Mouse (Mus musculus): Measurements from ENCODE around the gene Stradb.
A peak's percentile ranks its signal among the peaks of the same experiment; 100 is the strongest.
"Not testable (repeated sequence)": the region's sequence is repeated elsewhere in the genome, so short reads cannot be mapped to it uniquely, and the experiment has no call there.

Stradb gene

DNA sequence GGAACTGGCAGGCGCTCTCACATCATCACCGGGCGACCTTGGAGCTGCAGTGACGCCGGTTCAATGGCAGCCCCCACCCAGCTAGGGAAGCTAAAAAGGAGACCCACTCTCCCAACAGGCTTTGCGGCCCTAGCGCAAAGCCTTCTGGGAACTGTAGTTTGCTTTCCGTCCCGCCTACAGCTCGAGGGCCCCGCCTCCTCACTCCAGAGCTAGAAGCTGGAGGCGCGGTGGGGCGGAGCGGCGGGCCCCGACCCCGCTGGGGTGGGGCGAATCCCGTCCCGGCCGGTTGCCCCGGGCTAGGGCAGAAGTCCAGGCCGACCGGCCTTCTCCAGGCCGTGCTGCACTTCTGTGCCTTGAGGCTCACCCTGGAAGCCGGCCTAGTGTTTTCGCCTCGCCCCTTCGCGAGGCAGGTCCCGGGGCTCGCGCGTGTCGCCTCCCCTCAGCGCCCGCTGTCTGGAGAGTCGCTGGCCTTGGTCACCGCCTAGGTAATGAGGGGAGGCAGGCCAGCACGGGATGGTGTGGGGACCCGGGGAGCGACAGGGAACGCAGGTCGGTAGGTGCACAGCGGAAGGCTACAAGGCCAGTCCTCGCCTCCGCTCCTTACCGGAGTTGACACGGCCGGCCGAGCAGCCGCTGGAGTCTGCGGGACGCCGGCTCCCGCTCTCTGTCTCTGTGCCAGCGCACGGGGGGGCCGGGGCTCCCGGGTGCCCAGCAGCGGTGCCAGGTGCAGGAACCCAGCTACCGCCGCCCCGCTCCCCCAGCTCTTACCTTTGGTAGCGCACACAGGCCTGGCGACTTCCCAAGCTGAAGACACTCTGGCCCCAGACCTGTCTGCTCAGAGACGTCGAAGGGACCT, at the start of gene Stradb, which contains the start of gene Trak2:
Gene Stradb, plus strand, starts transcription at position 157 of the 856 bp plus-strand sequence.
Gene Trak2, minus strand, starts transcription at position 65 of the 856 bp plus-strand sequence.
- peak; percentile 85 for DNase-seq (ENCODE audit: low spot score)

DNA sequence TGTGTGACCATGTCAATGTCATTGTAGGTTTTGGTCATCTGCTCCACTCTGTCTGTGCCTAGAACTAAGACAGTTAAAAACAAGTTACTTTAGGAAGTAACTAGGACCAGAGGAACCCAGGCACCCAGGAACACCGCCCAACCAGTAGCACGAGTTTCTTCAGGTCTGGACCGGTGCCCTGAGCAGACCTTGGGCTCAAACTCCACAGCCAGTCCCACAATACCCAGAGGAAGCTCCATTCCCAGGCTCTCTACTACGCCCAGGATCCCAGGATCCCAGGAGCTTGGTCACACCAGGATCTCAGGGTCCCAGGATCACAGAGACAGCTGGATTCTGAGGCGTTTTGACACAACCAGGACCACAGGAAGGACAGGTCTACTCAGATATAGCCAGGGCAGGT, 46.7 kb upstream of the Stradb start:
- DNase-seq (ENCODE audit: low spot score): no peak

DNA sequence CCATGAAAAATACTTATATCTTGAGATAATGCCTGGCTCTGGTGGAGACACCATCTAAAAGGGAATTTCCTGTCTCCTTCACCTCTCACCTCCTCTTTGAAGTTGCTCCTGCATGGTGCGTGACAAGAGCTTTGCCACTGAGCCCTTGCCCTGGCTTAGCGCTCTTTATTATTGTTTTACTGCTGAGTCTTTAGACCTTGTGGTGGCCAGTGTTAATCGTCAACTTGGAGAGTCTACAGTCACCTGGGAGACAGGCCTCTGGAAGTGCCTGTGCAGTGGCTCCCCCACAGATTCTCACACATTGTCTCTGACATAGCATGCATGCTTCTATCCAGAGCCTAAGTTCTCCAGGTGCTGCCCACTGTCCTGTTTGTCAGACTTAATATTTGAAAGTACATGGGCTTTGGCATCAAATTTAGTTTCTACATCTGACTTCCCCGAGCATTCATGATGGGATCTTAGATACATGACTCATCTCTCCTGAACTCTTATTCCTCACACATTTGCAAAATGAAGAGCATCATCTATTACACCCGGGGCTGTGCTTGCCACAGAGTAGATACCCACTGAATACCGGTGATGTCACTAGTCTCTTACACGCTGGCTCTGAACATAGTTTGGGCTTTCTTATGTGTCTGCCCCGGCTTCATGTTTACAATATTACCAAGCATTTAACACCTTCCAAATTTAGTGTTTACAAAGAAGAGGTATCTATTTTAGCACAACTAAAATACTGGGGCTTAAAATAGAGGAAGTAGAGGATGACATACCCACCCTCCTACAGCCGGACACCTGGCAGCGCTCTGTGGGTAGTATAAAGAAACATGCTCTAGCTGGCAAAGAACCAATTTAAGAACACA, 36.3 kb upstream of the Stradb start:
- DNase-seq (ENCODE audit: low spot score): no peak

DNA sequence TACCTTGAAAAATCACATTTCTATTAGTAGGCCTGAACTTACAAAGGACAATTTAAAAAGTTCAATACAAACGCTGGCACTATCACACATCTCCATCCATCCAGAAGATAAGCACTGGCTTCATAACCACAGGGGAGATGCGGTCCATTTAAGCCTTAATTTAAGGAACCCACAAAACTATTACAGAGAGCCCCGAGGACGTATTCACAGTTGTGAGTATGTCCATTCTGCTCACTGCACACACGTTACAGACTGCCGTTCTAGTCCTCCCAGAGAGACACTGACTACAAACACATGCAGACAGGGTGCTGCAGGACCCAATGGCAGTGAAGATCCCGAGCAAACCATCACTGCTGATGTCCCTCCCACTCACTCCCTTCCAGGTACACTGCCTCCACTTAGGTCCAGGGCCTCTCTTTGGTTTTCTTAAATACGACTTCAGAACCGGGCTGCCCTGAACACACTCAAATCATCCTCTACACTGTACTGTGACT, 35.7 kb upstream of the Stradb start:
- no peak for DNase-seq (ENCODE audit: low spot score)

DNA sequence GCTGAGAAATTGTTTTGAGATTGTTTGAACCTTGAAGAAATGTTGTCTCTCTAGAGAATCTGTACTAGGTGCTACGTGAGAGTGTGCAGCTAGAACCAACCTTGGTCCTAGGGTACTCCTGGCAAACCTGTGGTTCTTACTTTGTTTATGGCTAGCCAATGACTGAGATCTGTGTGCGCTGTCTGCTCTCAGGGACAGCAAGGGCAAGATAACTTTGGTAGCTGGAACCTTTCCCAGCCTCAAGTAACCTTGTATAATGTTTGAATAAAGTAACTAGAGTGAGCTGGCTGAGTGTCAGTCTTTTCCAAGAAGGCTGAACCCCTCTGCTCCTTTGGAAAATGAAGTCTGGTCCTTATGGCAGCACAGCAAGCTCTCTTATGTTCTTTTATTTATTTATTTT, 27.8 kb upstream of the Stradb start:
- DNase-seq (ENCODE audit: low spot score): no peak

DNA sequence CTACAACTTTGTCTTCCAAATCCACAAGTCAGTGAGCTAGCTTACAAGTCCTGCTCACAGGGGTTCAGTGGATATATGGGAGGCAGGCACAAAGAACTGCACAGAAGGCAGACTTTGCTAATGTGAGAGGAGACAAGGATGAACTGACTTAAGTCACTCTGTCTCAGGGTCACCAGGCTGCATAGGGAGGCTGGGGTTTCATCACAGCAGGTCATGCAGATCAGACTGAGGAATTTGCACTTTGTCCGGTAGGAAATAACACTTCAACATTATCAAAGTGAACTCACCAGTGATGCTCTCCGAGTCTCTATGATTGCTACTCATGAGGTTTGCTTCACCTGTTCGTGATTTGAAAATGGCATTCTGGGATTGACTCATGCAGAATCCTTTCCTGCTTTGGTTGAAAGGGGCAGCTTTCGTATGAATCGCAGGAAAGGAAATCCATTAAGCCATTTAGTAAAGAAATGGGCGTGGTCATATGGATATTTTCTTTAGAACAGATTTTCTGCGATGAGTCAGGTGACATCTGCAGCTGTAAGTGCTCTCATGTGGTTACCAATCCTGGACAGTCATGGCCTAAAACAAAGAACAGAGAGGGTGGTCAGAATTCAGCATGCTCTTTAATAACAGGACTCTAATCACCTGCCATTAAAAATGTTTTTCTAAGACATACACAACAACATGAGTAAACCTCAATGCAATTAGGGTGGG, 27.2 kb upstream of the Stradb start:
- no peak for DNase-seq (ENCODE audit: low spot score)

DNA sequence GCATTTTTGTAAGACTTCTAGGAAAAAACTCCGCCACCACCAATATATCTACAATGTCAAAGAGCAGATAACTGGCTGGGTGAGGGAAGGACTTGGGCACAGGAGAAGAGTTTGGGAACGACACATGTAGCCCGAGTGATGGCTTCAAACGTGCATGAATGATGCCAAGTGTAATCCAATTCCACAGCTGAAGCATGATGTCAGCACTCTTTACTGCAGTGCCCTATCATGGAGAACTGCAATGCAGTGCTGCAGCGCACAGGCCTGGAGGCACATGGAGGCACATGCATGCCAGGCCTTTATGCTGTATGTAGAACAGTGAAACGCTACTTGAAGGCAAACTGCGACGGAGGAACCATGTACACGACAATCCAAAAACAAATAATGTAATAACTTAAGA, 26.6 kb upstream of the Stradb start:
- DNase-seq (ENCODE audit: low spot score): no peak

DNA sequence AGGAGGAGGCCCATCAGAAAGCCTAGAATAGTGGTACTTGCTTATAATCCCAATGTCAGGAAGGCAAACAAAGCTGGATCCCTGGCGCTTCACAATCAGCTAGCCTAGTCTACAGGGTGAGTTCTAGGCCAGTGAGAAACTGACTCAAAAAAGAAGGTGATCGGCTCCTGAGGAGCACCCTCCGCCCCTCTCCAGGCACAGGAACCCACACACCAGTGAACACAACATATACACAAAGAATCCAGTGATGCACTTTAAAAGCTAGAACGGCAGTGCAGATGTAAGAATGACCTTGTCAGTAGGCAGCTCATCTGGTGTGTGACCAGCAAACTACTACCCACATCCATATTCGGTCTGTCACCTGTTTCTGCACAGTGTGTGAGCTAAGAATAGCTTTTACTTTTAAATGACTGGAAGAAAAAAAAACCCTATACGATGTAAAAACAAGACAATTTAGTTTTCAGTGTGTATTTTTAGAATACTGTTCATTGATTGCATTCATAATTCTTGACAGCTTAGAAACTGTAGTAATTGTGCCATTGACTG, 23.7 kb upstream of the Stradb start:
- DNase-seq (ENCODE audit: low spot score): no peak

DNA sequence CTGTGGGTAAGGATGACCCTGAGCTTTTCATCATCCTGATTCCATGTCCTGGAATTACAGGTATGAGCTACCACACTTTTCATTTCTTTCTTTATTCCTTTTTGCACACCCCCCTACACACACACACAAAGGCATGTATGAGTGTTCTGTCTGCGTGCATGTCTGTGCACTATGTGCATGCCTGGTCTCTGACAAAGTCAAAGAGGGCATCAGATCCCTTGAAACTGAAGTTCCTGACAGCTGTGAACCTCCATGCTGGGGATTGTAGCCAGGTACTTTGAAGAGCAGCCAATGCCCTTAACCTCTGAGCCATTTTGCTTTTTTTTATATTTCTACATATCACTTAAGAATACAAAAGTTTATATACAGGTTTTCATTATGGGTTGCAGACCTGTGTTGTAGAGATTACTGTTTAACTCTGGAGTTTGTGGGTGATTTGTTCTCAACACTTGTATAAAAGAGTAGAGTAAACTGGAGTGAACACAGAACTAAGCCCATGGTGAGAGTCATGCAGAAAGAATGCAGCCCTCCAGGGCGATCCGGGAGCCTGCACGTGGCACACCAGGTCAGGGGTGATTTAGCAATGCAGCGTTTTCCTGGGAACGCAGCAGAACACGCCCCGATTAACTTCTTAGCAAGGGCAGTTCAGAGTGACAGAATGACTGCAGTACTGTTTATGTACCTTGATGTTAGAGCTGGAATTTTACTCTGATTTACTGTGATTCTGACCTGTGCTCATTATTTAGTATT, 22.2 kb upstream of the Stradb start:
- peak; percentile 38 for DNase-seq (ENCODE audit: low spot score)

DNA sequence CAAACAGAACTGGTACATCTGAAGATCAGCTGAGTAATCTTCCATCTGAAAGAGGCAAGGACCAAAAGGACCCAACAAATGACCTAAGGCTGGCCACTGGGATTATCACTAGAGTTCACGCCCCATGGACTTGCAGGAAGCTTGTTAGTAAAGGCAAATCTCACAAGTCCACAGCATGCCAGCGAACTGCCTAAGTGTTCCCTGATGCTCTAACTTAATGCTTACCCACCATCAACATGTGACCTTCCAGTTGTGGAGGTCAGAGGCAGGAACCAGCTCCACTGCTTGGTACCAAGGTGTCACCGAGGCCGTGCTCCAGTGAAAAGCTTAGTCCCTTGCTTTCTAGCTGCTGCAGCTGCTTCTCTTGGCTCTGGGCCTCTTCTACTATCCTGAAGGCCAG, 21.5 kb upstream of the Stradb start:
- no peak for DNase-seq (ENCODE audit: low spot score)

DNA sequence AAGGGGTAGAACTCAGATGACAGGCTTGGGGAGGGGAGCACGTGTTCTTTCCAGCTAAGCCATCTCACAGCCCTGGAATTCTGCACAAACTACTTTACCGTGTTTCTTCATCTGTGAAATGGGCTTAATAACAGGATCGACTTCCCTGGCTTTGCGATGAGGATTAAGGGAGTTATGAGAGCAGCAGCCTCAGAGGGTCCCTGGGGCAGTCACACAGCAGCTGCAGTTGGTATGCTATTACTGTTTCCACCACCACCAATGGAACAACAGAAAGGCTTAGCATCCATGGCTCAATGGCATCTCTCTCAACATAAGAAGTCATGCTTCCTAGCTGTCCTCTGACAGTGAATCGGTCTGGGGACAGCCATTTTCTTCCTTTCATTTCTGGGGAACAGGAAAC, 20.8 kb upstream of the Stradb start:
- DNase-seq (ENCODE audit: low spot score): no peak

DNA sequence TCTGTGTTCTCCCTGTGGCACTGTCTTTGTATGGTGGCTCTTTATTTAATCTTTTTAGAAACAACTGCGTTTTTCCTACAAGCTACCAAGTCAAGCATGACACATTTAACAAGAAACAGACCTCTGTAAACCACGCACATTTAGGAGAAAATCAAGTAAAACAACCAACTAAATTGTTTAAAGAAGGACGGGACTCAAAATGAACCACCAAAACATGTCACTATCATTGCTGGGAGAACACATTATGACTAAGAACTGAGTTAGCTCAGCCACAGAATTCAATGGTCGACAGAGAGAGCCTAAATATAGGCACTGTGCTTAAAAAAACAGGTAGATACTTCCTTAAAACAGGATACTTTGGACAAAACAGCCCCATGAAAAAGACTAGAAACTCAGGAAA, 20.3 kb upstream of the Stradb start:
- DNase-seq (ENCODE audit: low spot score): no peak

DNA sequence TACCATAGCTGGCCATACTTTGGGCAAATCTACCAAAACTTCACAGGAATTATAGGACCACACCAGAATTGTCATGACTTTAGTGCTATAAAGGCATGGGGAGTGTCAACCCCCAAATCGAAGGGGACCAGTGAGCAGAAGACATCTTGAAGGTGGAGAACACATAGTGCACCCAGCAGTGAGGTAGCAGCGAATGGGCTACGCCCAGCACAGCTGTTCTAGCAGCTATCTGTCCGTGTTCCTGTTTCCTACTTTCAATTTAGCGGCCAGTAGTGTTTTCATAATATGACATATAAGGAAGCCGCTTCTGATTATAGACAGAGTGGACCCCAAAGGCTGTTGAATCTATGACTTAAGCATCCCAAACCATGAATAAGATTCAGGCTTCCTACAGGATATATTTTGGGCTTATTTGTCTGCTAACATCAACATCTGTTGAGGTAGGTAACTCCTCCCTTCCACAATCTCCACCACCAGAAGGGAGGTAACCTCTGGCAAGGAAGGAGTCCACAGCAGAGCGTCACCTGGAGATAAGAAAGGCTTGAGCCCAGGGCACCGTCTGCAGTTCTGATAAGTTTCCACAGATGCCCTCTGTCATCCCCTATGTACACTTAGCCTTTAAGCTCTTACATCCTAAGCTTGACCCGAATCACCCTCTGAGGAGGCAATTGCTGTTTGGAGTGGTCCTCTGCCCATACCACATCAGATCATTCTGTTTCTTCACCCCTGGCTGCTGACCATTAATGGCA, 19.5 kb upstream of the Stradb start:
- DNase-seq (ENCODE audit: low spot score): no peak

DNA sequence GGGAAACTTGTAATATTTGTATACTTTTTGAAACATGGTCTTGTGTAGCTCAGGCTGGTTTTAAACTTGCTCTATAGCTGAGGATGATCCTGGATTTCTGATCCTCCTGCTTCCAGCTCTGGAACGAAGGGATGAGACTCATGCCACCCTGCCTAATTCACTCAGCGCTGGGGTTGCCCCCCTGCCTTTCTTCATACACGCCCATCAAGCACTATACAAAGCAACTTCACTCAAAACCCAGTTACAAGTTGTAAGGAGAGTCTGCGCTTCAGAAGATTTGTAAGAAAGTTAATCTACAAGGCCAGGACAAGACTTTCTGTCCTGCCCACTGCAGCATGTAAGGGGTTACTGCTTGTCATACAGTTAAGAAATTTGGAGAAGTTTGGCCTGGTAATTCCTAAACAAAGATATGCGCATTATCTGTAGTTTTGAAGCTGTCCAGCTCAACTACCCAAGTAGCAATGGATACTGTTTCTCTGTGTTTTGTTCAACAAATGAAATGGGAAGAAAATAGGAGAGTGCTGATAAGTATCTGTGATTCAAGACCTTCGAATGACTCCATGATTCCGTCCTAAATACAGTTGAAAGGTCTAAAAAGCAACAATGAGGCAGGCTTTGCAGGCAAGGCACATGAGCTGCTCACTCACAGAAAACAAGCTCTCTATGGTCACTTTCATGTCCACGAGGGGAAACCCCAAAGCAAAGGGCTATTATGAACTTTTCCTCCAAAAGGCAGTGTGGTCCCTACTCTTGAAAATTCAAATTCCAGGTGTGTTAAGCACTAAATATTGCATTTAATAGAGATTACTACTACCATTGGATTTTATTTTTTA, 18.5 kb upstream of the Stradb start:
- DNase-seq (ENCODE audit: low spot score): no peak

DNA sequence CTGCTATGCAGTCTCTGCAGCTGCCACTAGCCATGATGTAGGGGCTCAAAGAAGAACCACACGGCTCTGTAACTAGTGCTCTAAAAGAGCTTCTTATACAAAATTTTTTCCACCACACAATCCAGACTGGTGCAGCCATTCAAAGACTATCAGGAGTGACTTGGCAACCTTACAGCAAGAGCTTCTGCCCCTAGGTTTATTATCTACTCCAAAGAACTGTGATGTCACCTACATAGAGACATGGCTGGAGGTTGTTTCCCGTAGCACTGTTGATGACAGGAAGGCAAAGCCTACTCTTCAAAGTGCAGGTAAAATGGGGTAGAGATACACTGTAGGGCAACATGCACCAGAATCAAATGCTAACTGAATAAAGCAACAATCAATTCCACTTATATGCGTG, 17.6 kb upstream of the Stradb start:
- DNase-seq (ENCODE audit: low spot score): no peak

DNA sequence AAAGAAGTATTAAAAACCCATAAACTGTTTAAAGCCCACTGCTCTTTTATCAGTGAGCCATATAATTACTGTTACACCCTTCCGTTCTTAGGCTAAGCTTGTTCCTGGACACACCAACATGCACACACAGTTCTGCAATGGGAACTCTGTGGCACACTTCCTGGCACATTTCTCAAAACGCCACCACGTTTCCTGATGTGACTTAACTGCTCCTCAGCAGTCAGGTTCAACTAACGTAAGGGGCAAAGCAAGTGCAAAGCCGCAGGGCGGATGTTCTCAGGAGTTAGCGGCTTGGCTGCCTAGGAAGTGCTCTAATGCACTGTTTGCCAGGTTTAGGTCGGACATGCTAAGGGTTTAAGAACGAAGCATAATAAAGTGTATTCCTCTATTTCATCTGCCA, 17.1 kb upstream of the Stradb start:
- no peak for DNase-seq (ENCODE audit: low spot score)

DNA sequence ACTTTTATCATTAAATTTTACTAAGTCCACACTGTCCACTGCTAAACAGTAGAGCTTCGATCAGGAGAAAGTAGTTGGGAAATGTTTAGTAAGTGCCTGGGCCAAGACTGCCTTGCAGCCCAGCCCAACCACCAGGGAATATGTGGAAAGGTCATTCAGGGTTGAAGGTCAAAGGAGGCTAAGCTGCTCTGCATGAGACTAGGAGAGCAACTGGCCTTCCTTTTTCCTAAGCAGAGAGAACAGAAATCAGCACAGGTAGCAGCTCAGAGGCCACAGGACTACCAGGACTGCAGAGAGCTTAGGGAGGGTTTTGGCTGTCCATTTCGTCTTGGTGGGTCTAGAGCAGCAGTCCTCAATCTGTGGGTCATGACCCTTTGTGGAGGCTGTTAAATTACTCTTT, 15.4 kb upstream of the Stradb start:
- no peak for DNase-seq (ENCODE audit: low spot score)

DNA sequence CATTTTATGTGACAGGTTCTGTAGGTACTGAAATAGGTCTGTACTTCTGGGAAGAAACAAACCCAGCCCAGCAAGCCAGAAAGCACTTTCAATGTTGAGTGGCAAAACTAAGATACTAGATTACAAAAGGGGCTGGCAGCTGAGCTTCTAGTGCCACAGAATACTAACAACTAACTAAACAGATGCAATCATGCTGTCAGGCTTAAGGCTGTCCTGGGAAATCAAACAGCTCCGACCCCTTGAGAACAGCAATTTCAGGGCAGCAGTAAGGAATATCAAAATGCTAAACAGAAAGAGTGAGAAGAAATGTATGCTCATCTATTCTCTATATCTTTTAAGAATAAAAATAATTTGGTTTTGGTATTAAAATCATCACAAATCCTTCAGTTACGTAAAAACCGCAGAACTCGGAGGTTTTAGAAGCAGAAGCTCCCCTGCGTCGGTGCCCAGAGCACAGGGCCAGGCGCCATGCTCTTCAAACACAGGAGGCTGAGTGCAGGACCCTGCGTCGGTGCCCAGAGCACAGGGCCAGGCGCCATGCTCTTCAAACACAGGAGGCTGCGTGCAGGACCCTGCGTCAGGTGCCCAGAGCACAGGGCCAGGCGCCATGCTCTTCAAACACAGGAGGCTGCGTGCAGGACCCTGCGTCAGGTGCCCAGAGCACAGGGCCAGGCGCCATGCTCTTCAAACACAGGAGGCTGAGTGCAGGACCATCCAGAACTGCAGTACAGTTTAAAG, 14.4 kb upstream of the Stradb start:
- DNase-seq (ENCODE audit: low spot score): not testable (repeated sequence)

DNA sequence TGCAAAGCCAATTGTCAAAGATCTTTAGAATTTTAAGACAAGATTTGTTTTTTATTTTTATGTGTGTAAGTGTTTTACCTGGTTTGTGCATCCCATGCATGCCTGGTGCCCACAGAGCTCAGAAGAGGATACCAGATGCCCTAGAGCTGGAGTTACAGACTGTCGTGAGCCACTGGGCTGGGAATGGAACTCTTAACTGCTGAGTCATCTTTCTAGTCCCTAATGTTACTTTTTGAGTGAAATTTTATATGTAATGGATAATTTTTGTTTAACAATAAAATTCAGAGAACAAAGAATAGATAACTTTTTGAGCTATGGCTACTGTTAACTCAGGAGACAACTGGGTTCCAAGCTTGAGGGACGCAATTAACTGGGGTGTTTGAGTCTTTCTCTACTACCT, 13.6 kb upstream of the Stradb start:
- DNase-seq (ENCODE audit: low spot score): no peak
